In the genomic region with DNA sequence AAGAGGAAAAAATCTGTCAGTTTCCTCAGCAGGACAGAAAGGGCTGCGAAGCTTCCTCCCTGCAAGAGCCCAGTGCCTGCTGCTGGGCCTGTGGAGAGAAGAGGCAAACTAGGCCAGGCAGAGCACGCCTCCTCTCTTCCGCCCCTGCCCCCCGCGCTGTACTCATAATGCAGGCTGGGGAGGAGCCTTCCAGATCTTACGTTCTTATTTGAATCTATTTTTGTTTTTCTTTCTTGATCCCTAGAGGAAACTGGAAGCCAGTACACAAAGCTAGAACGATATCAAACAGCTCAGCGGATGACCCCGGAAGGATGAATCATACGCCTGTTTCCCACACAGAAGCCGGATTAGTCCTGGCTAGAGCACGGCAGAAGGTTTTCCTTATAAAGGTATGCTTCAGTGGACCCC, we compare ENCODE assay signal across 8 mouse cellular contexts.
DNase-seq lines count a peak whose midpoint lies in the region; ATAC-seq and TF ChIP-seq lines count a peak whose summit lies in the region.

No protein-coding gene starts in this region.

- no peaks in the 10 kb centered on the region for H3K36me3 ChIP-seq in kidney, adult 2 months (ENCODE audit: control insufficient read depth, insufficient read depth, low read length)
- H3K36me3 ChIP-seq in midbrain, embryonic 15.5 days (replicated peaks), result no peaks in the 10 kb centered on the region
- no peaks in the 10 kb centered on the region for H3K36me3 ChIP-seq in stomach, embryonic 15.5 days

- H3K9ac ChIP-seq in midbrain, embryonic 15.5 days, result peak overlapping the region; percentile 36; the same call in 1 of the 2 replicates
- H3K9ac ChIP-seq in stomach, embryonic 15.5 days, result peak overlapping the region; percentile 22; the same call in 1 of the 2 replicates

- no peaks in the 10 kb centered on the region for H3K27me3 ChIP-seq in kidney, adult 2 months (replicated peaks; ENCODE audit: control insufficient read depth, insufficient read depth, low read length)
- H3K27me3 ChIP-seq in midbrain, embryonic 15.5 days (replicated peaks), result peaks cover 8% of the 10 kb centered on the region; the same call in 1 of the 2 replicates
- no peaks in the 10 kb centered on the region for H3K27me3 ChIP-seq in stomach, embryonic 15.5 days (replicated peaks)

- H3K27ac ChIP-seq in kidney, adult 2 months (ENCODE audit: insufficient read depth, low read depth, low read length), result peak overlapping the region; percentile 57; the same call in 1 of the 2 replicates
- peak overlapping the region; percentile 68 for H3K27ac ChIP-seq in midbrain, embryonic 15.5 days
- H3K27ac ChIP-seq in stomach, embryonic 15.5 days, result peak overlapping the region; percentile 76

- DNase-seq in 3T3-L1 (ENCODE audit: low read depth, low spot score), result peak; percentile 90
- DNase-seq in adrenal gland, adult 2 months, result peak; percentile 72
- DNase-seq in embryo, embryonic 9.5 days (ENCODE audit: extremely low spot score), result peak; percentile 68
- peak; percentile 73 to 82 for DNase-seq in heart, adult 9 months (ENCODE audit: low spot score in 2 of 2)
- DNase-seq in kidney, adult 2 months, result peak; percentile 63
- peak; percentile 62 for DNase-seq in liver

- H3K9me3 ChIP-seq in midbrain, embryonic 15.5 days, result no peaks in the 10 kb centered on the region
- H3K9me3 ChIP-seq in stomach, embryonic 15.5 days, result no peaks in the 10 kb centered on the region

- no peak for TF ChIP-seq CTCF in kidney, adult 2 months (conservative IDR thresholded peaks at IDR 0.05; ENCODE audit: insufficient read depth, insufficient read length, low read depth, low read length)

- H3K4me3 ChIP-seq in kidney, adult 2 months (ENCODE audit: insufficient read depth, low read depth, low read length), result no peak overlapping the region
- peak overlapping the region; percentile 17 for H3K4me3 ChIP-seq in midbrain, embryonic 15.5 days
- H3K4me3 ChIP-seq in stomach, embryonic 15.5 days (replicated peaks), result peak overlapping the region; percentile 32

- H3K4me2 ChIP-seq in midbrain, embryonic 15.5 days, result peak overlapping the region; percentile 44
- H3K4me2 ChIP-seq in stomach, embryonic 15.5 days, result peak overlapping the region; percentile 56

- peak; percentile 87 for ATAC-seq in midbrain, embryonic 15.5 days (replicated peaks)
- peak; percentile 81 for ATAC-seq in stomach, embryonic 15.5 days (ENCODE audit: insufficient read depth, low FRiP score, low read depth)

- WGBS in kidney, adult 2 months, result 10% methylated on average over 12 of the region's 12 CpGs
- WGBS in midbrain, embryonic 15.5 days, result 2% methylated on average over 12 of the region's 12 CpGs
- WGBS in stomach, embryonic 15.5 days, result 6% methylated on average over 12 of the region's 12 CpGs

- TF ChIP-seq POLR2A in kidney, adult 2 months (IDR thresholded peaks at IDR 0.05; ENCODE audit: low read depth, low read length), result no peak

- H3K4me1 ChIP-seq in kidney, adult 2 months (ENCODE audit: control insufficient read depth, insufficient read depth, low read length), result no peaks in the 10 kb centered on the region
- H3K4me1 ChIP-seq in midbrain, embryonic 15.5 days, result peaks cover 9% of the 10 kb centered on the region
- peaks cover 6% of the 10 kb centered on the region for H3K4me1 ChIP-seq in stomach, embryonic 15.5 days
